Mouse (Mus musculus) limb, embryonic 15.5 days (tissue): Measurements from ENCODE around the gene Pnma1. TPM values are rescaled to one million over a fixed set of nuclear protein-coding genes. Genes with fewer than 3 reads are reported as not detected.

Source experiments
- ATAC-seq: fragments of 200-750 bp; cut with Nextera tagmentation; 2 replicates; pipeline ENCODE4 v1.8.0; 2017; ENCODE audit warnings: low read depth, moderate TSS enrichment; ENCODE audit not compliant: insufficient number of reproducible peaks, low FRiP score, low TSS enrichment
- H3K27ac ChIP-seq: fragments of 300-500 bp; sonication (generic); 2 replicates; pipeline ENCODE4 v1.5.1; 2015; ENCODE audit warnings: moderate library complexity, mild to moderate bottlenecking, inconsistent platforms
- H3K27me3 ChIP-seq: fragments of 300-500 bp; sonication (generic); 2 replicates; pipeline ENCODE4 v1.6.1; 2015; ENCODE audit warnings: inconsistent platforms
- H3K36me3 ChIP-seq: fragments of 300-500 bp; sonication (generic); 2 replicates; pipeline ENCODE4 v1.6.1; 2015; ENCODE audit warnings: inconsistent platforms
- H3K4me1 ChIP-seq: fragments of 300-500 bp; sonication (generic); 2 replicates; pipeline ENCODE4 v1.6.1; 2015; ENCODE audit warnings: inconsistent platforms
- H3K4me2 ChIP-seq: fragments of 300-500 bp; sonication (generic); 2 replicates; pipeline ENCODE4 v1.6.1; 2015; ENCODE audit warnings: mild to moderate bottlenecking, inconsistent platforms
- H3K4me3 ChIP-seq: fragments of 300-500 bp; sonication (generic); 2 replicates; pipeline ENCODE4 v1.5.1; 2015; ENCODE audit warnings: mild to moderate bottlenecking, inconsistent platforms
- H3K9ac ChIP-seq: fragments of 300-500 bp; sonication (generic); 2 replicates; pipeline ENCODE4 v1.6.1; 2015; ENCODE audit warnings: inconsistent platforms
- H3K9me3 ChIP-seq: fragments of 300-500 bp; sonication (generic); 2 replicates; pipeline ENCODE4 v1.6.1; 2016; ENCODE audit warnings: inconsistent platforms
- whole genome bisulfite sequencing: fragments of 180-500 bp; shearing (Covaris S2); methylation state at CpG from one replicate; pipeline ENCODE4 v1.1.7; 2015; 5-methylcytosine and 5-hydroxymethylcytosine counted together
- polyA plus RNA-seq: library from polyadenylated mRNA; unstranded; fragments of >200 nt; fragmentation: Nextera tagmentation; extraction: Ambion mirVana; gene quantifications from 2 replicates; pipeline ENCODE4 v1.2.1, GENCODE M21; 2015

The Pnma1 gene
- polyA plus RNA-seq, 1 experiment from 2014 or later = 0.93 TPM

- no peaks in the 10 kb centered on the region for H3K36me3 ChIP-seq
- H3K4me3 ChIP-seq = no peak overlapping the region
- peaks cover 85% of the 10 kb centered on the region for H3K4me1 ChIP-seq
- no peak overlapping the region for H3K9ac ChIP-seq
- peak overlapping the region; percentile 75 for H3K27ac ChIP-seq
- peak overlapping the region; percentile 24; the same call in 1 of the 2 replicates for H3K4me2 ChIP-seq
- H3K27me3 ChIP-seq = no peaks in the 10 kb centered on the region
- peak; percentile 50; the same call in 1 of the 2 replicates for ATAC-seq
- 35% methylated on average over 15 of the region's 15 CpGs for WGBS
- H3K9me3 ChIP-seq = no peaks in the 10 kb centered on the region
Measured at GRCm38 (mm10) chr12:84187752-84188601, 39.7 kb upstream of the Pnma1 start.

- Histone ChIP-seq H3K9me3 (no peaks in the 10 kb centered on the region), H3K27me3 (no peaks in the 10 kb centered on the region), H3K36me3 (no peaks in the 10 kb centered on the region), H3K4me3 (no peak overlapping the region), H3K4me1 (peaks cover 77% of the 10 kb centered on the region), H3K4me2 (no peak overlapping the region), H3K27ac (peak overlapping the region; percentile 75), H3K9ac (no peak overlapping the region)
- WGBS = 58% methylated on average over 5 of the region's 5 CpGs
- ATAC-seq = no peak
Measured at GRCm38 (mm10) chr12:84186950-84187349, 38.7 kb upstream of the Pnma1 start.

- no peak for ATAC-seq
- H3K36me3 ChIP-seq = no peaks in the 10 kb centered on the region
- H3K4me1 ChIP-seq = peaks cover 77% of the 10 kb centered on the region
- H3K4me3 ChIP-seq = no peak overlapping the region
- no peak overlapping the region for H3K9ac ChIP-seq
- H3K27ac ChIP-seq = peak overlapping the region; percentile 75; the same call in 1 of the 2 replicates
- no peaks in the 10 kb centered on the region for H3K9me3 ChIP-seq
- no peak overlapping the region for H3K4me2 ChIP-seq
- H3K27me3 ChIP-seq = no peaks in the 10 kb centered on the region
- WGBS = 81% methylated on average over 3 of the region's 3 CpGs
Measured at GRCm38 (mm10) chr12:84186536-84186935, 38.2 kb upstream of the Pnma1 start.

- ATAC-seq = no peak
- H3K4me1 ChIP-seq = peaks cover 77% of the 10 kb centered on the region
- H3K36me3 ChIP-seq = no peaks in the 10 kb centered on the region
- WGBS = 52% methylated on average over 6 of the region's 6 CpGs
- H3K4me3 ChIP-seq = no peak overlapping the region
- no peaks in the 10 kb centered on the region for H3K9me3 ChIP-seq
- no peak overlapping the region for H3K9ac ChIP-seq
- no peaks in the 10 kb centered on the region for H3K27me3 ChIP-seq
- H3K4me2 ChIP-seq = no peak overlapping the region
- H3K27ac ChIP-seq = no peak overlapping the region
Measured at GRCm38 (mm10) chr12:84185547-84185946, 37.3 kb upstream of the Pnma1 start.

- Histone ChIP-seq H3K9me3 (no peaks in the 10 kb centered on the region), H3K36me3 (no peaks in the 10 kb centered on the region), H3K4me2 (no peak overlapping the region), H3K27me3 (no peaks in the 10 kb centered on the region), H3K9ac (no peak overlapping the region), H3K4me3 (no peak overlapping the region), H3K27ac (no peak overlapping the region), H3K4me1 (peaks cover 77% of the 10 kb centered on the region)
- no peak for ATAC-seq
- WGBS = 67% methylated on average over 5 of the region's 5 CpGs
Measured at GRCm38 (mm10) chr12:84184979-84185378, 36.7 kb upstream of the Pnma1 start.

- Histone ChIP-seq H3K4me1 (peaks cover 75% of the 10 kb centered on the region), H3K4me2 (no peak overlapping the region), H3K9ac (0 out of 2 replicates have a peak overlapping the region, but pooled peaks have one; percentile 7), H3K9me3 (no peaks in the 10 kb centered on the region), H3K36me3 (no peaks in the 10 kb centered on the region), H3K4me3 (no peak overlapping the region), H3K27ac (peak overlapping the region; percentile 67; the same call in 1 of the 2 replicates), H3K27me3 (no peaks in the 10 kb centered on the region)
- WGBS = 56% methylated on average over 6 of the region's 6 CpGs
- ATAC-seq = no peak
Measured at GRCm38 (mm10) chr12:84181999-84182398, 33.7 kb upstream of the Pnma1 start.

GRCm38 (mm10) chr12:84180701-84181435, 32.6 kb upstream of the Pnma1 start:
- Histone ChIP-seq H3K4me3 (no peak overlapping the region), H3K27ac (peak overlapping the region; percentile 67), H3K9me3 (no peaks in the 10 kb centered on the region), H3K36me3 (no peaks in the 10 kb centered on the region), H3K4me1 (peaks cover 76% of the 10 kb centered on the region), H3K27me3 (no peaks in the 10 kb centered on the region), H3K4me2 (0 out of 2 replicates have a peak overlapping the region, but pooled peaks have one; percentile 10), H3K9ac (no peak overlapping the region)
- ATAC-seq = peak; percentile 69
- WGBS = 45% methylated on average over 8 of the region's 8 CpGs

GRCm38 (mm10) chr12:84180090-84180489, 31.8 kb upstream of the Pnma1 start:
- Histone ChIP-seq H3K4me3 (no peak overlapping the region), H3K27ac (peak overlapping the region; percentile 67; the same call in 1 of the 2 replicates), H3K4me2 (no peak overlapping the region), H3K9ac (no peak overlapping the region), H3K27me3 (no peaks in the 10 kb centered on the region), H3K4me1 (peaks cover 76% of the 10 kb centered on the region), H3K36me3 (no peaks in the 10 kb centered on the region), H3K9me3 (no peaks in the 10 kb centered on the region)
- 64% methylated on average over 3 of the region's 3 CpGs for WGBS
- no peak for ATAC-seq

- H3K4me1 ChIP-seq = peaks cover 82% of the 10 kb centered on the region
- H3K4me3 ChIP-seq = no peak overlapping the region
- no peaks in the 10 kb centered on the region for H3K9me3 ChIP-seq
- H3K9ac ChIP-seq = no peak overlapping the region
- 68% methylated on average over 10 of the region's 10 CpGs for WGBS
- H3K27ac ChIP-seq = no peak overlapping the region; the same call in 1 of the 2 replicates
- peaks cover 5% of the 10 kb centered on the region for H3K36me3 ChIP-seq
- H3K27me3 ChIP-seq = no peaks in the 10 kb centered on the region
- no peak for ATAC-seq
- H3K4me2 ChIP-seq = no peak overlapping the region
Measured at GRCm38 (mm10) chr12:84178652-84179445, 30.6 kb upstream of the Pnma1 start.

- Histone ChIP-seq H3K27me3 (no peaks in the 10 kb centered on the region), H3K4me3 (no peak overlapping the region), H3K36me3 (peaks cover 13% of the 10 kb centered on the region), H3K9ac (no peak overlapping the region), H3K4me1 (peaks cover 89% of the 10 kb centered on the region), H3K4me2 (no peak overlapping the region), H3K27ac (peak overlapping the region; percentile 92; the same call in 1 of the 2 replicates), H3K9me3 (no peaks in the 10 kb centered on the region)
- ATAC-seq = no peak
- 54% methylated on average over 1 of the region's 1 CpGs for WGBS
Measured at GRCm38 (mm10) chr12:84178052-84178451, 29.8 kb upstream of the Pnma1 start.

- 47% methylated on average over 6 of the region's 6 CpGs for WGBS
- peak overlapping the region; percentile 64 for H3K4me2 ChIP-seq
- no peak overlapping the region for H3K4me3 ChIP-seq
- no peak for ATAC-seq
- H3K27me3 ChIP-seq = no peaks in the 10 kb centered on the region
- no peak overlapping the region for H3K9ac ChIP-seq
- peaks cover 94% of the 10 kb centered on the region for H3K4me1 ChIP-seq
- peak overlapping the region; percentile 92 for H3K27ac ChIP-seq
- H3K36me3 ChIP-seq = peaks cover 20% of the 10 kb centered on the region
- H3K9me3 ChIP-seq = no peaks in the 10 kb centered on the region
Measured at GRCm38 (mm10) chr12:84176886-84177765, 28.8 kb upstream of the Pnma1 start.
